Mouse (Mus musculus) adrenal gland, adult 2 months (tissue): ENCODE data around the gene Opalin. TPM values are rescaled to one million over a fixed set of nuclear protein-coding genes. Genes with fewer than 3 reads are reported as not detected.

Experiments
- DNase-seq: peaks from one replicate; pipeline ENCODE4 v3.0.0; 2021
- polyA plus RNA-seq: library from polyadenylated mRNA; depleted of rRNA; stranded (reverse); fragments of >200 nt; gene quantifications from 2 replicates; pipeline ENCODE4 v1.2.3, GENCODE M21; 2012
- total RNA-seq, 2 experiments: library from RNA; stranded (reverse); gene quantifications; 2 replicates each; pipeline ENCODE4 v1.2.3; 2021

Opalin gene
- total and polyA plus RNA-seq, 3 experiments = not detected

- peak; percentile 25 for DNase-seq
Observed at GRCm38 (mm10) chr19:41073746-41074455, 3.0 kb downstream of the Opalin start.

- peak; percentile 72 for DNase-seq
Observed at GRCm38 (mm10) chr19:41071500-41071899, 5.4 kb downstream of the Opalin start.

GRCm38 (mm10) chr19:41054702-41055101 lies 22.2 kb downstream of the Opalin start:
- no peak for DNase-seq

- no peak for DNase-seq
Observed at GRCm38 (mm10) chr19:41053530-41053929, 23.4 kb downstream of the Opalin start.

GRCm38 (mm10) chr19:41052247-41052646 lies 24.7 kb downstream of the Opalin start:
- DNase-seq = no peak

- DNase-seq = no peak
Observed at GRCm38 (mm10) chr19:41051714-41052113, 25.2 kb downstream of the Opalin start.

- DNase-seq = no peak
Observed at GRCm38 (mm10) chr19:41048187-41048559, 28.7 kb downstream of the Opalin start.

GRCm38 (mm10) chr19:41047437-41048186 lies 29.3 kb downstream of the Opalin start:
- DNase-seq = no peak

- no peak for DNase-seq
Observed at GRCm38 (mm10) chr19:41045091-41045770, 31.7 kb downstream of the Opalin start.

GRCm38 (mm10) chr19:41039110-41039509 lies 37.8 kb downstream of the Opalin start:
- DNase-seq = no peak

GRCm38 (mm10) chr19:41035809-41036551 lies 40.9 kb downstream of the Opalin start:
- no peak for DNase-seq

- DNase-seq = no peak
Observed at GRCm38 (mm10) chr19:41031869-41032268, 45.0 kb downstream of the Opalin start.

GRCm38 (mm10) chr19:41031009-41031408 lies 45.9 kb downstream of the Opalin start:
- DNase-seq = no peak

- no peak for DNase-seq
Observed at GRCm38 (mm10) chr19:41030161-41030560, 46.8 kb downstream of the Opalin start.

- no peak for DNase-seq
Observed at GRCm38 (mm10) chr19:41029219-41029618, 47.7 kb downstream of the Opalin start, which contains the start of gene Dntt. Gene Dntt, plus strand, starts transcription at chr19:41029275.

GRCm38 (mm10) chr19:41027601-41028000 lies 49.3 kb downstream of the Opalin start:
- no peak for DNase-seq

GRCm38 (mm10) chr19:41027024-41027423 lies 49.9 kb downstream of the Opalin start:
- no peak for DNase-seq

GRCm38 (mm10) chr19:41026551-41026950 lies 50.4 kb downstream of the Opalin start:
- DNase-seq = no peak

GRCm38 (mm10) chr19:41022244-41022643 lies 54.7 kb downstream of the Opalin start:
- no peak for DNase-seq

GRCm38 (mm10) chr19:41020537-41020936 lies 56.4 kb downstream of the Opalin start:
- no peak for DNase-seq

- DNase-seq = no peak
Observed at GRCm38 (mm10) chr19:41019164-41019675, 57.7 kb downstream of the Opalin start.
